Mouse (Mus musculus) naive thymus-derived CD4-positive, alpha-beta T cell, adult 2 months (primary cell): ENCODE results near the gene Ifit1bl2.
A peak's percentile ranks its signal among the peaks of the same experiment; 100 is the strongest.
"Not testable (repeated sequence)": the region's sequence is repeated elsewhere in the genome, so short reads cannot be mapped to it uniquely, and the experiment has no call there.

Experiments
- DNase-seq: peaks from one replicate; pipeline ENCODE4 v3.0.0-alpha.2; 2011; ENCODE audit warnings: low read depth

The Ifit1bl2 gene

DNA sequence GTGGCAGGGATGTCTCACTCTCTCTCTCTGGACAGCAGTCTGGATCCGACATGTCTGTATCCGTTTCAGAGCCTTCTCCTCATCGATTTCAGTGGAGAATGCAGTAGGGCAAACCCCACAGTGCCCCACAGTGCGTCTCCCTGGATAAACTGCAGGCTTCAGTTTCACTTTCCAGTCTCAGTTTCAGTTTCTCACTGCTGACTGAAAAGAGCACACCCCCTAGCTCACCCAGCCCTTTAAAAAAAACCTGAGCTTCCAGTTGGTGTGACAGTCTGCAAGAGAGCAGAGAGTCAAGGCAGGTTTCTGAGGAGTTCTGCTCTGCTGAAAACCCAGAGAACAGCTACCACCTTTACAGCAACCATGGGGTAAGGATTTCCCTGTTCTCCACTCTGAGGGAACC lies at the start of gene Ifit1bl2, which contains the start of gene Ifit1:
Ifit1bl2 (minus strand) TSS at position 121 of the 400 bp plus-strand sequence.
Ifit1 (plus strand) TSS at position 249 of the 400 bp plus-strand sequence.
- DNase-seq: peak; percentile 84

DNA sequence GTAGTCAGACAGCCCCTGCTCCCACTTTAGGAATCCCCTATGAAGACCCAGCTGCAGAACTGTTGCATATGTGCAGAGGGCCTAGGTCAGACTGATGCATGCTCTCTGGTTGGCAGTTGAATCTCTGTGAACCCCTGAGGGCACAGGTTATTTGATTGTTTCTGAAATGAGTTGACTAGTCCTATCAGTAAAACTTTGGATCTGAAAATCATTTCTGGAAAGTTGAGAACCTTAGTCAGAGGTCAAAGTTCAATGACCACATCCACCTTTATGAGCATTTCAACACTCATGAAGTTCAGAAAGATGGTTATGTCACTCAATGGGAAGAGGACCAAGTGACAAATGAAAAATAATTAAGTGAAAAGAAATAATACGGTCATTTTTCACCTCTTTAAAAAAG lies 45.0 kb upstream of the Ifit1bl2 start:
- no peak for DNase-seq

DNA sequence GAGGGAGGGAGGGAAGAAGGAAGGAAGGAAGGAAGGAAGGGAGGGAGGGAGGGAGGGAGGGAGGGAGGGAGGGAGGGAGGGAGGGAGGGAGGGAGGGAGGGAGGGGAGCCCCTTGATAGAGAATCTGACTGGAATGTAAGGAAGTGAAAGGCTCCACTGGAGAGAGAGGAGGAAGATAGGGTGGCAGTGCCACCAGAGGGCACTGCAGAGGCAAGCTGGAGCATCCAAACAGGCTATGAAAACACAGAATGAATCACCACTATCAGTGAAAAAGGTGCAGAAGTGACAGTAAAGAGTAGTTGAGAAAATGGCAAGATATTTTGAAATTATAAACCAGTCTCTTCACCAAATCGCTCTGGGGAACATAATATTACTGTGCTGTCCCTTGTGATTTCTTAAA lies 44.3 kb upstream of the Ifit1bl2 start:
- DNase-seq: peak; percentile 43

DNA sequence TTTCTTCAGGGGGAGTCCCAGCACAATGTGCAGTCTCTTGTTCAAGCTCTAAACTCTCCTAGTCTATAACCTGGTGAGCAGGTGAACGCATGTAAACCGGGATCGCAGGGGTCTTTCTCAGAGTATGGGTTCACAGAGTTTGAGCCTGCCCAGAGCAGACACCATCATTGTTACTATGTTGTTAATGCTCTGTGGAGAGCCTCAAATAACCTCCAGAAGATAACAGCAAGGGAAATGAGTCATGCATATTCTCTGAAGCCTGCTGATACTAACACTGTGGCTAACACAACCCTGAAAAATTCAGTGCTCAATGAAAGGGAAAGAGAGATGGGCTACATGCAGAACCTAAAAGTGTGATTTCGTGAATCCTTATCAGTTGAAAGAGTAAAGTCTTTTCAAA lies 37.9 kb upstream of the Ifit1bl2 start:
- no peak for DNase-seq

GRCm38 (mm10) chr19:34673476-34673875 lies 32.9 kb upstream of the Ifit1bl2 start:
- no peak for DNase-seq

- DNase-seq: peak; percentile 81
Measured at GRCm38 (mm10) chr19:34666127-34666526, 25.6 kb upstream of the Ifit1bl2 start.

GRCm38 (mm10) chr19:34662740-34663139 lies 22.2 kb upstream of the Ifit1bl2 start:
- no peak for DNase-seq

DNA sequence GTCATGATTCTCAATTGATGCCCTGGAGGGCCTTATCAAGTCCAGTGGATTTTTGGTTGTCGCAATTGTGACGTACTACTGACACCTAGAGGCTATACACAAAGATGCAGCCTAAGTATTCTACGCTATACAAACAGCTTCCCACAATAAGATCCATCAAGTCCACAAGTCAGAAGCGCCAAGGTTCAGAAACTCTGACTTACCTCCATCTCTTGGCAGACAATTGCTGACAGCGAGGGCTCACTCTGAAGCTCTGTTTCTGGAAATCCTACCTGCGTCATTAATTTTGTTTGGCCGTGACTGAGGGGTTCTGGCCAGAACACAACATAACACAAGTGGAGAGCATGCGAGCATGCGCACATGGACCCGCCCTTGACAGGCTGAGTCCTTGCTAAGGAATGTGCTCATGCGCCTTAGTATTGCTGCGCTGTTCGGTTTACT lies 21.5 kb upstream of the Ifit1bl2 start:
- peak; percentile 87 for DNase-seq

DNA sequence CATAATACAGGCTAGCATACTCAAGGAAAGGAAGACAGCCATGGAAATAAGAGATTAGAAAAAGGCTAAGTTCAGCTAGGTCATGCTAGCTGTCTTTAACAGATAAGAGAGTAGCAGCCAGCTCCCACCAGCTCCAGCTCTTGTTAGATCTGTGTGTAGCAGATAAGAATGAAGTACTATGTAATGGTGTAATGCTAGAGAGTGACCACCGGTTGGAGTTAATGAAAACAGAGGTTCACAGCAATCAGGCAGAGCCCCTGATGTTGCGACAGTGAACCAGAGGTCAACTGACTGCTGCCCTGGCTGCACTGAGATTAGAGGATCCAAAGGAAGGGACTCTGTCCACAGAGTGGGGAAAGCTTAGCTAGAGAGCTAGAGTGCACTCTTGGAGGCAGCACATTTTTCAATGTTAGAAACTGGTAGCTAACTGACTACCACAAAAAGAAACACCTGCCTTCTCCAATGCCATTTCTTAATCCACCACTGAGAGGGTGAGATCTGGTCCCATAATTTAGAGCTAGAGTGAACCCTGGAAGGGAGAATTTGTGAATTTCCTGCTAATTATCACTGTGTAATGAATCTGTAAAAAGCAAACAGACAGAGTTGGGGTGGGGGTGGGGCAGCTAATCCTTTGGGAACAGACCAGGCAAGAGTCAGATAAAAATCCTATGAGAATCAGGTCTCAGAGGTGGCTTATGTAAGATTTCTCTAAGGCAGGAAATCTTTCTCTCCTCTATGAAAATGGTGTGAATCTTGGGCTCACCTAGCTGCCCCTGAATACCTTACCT lies 16.2 kb upstream of the Ifit1bl2 start:
- no peak for DNase-seq

DNA sequence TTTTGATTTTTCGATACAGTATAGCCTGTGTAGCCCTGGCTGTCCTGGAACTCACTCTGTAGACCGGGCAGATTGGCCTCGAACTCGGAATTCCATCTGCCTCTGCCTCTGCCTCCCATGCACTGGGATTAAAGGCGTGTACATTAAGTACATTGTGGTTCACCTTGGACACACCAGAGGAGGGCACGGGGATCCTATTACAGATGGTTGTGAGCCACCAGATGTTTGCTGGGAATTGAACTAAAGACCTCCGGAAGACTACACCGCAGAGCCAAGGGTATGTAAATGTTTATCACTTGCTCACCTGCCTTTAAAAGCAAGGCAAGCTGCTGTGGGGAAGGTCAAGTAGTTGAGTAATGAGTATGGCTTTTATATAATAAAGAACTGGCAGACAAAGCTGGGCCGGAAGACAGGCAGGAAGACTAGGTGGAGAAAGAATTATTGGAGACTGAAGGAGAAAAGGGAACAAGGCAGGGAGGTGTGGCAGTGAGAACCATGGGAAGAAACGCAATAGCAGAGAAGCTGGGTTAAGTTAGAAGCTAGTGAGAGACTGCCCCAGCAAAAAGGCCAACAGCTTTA lies 14.8 kb upstream of the Ifit1bl2 start:
- no peak for DNase-seq

DNA sequence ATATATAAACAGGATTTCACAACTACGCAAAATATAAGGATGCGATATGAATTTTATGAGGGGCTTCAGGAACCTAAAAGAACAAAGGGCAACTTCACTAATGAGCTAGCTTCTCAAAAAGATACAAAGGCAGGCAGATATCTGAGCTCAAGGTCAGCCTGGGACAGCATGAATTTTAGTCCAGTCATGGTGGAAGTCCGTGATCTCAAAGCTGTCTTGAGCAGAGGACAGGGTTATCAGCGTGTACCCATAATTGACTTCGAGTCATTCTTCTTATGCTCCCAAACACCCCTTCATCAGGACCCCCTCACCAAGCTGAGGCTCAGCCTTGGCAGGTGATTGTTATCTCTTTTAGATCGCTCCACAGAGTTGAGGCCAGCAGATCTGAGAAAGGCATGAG lies 10.5 kb upstream of the Ifit1bl2 start:
- no peak for DNase-seq

DNA sequence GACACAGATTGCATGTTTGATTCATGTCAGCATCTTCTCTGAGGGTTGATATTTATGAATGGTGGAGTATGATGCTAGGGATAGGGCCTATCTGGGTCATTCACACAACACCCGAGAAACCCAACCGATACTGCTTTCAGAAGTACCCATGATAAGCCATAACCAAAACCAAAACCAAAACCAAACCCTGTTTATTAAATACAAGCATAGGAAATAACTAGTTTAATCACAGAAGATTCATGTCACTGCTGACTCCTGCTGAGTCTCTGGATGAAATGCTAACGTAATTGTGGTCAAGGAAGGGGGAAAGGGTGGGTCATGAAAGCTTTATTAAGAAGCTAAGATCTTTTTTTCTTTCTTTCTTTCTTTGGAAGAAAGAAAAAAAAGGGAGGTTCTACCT lies 9.7 kb upstream of the Ifit1bl2 start:
- DNase-seq: no peak

DNA sequence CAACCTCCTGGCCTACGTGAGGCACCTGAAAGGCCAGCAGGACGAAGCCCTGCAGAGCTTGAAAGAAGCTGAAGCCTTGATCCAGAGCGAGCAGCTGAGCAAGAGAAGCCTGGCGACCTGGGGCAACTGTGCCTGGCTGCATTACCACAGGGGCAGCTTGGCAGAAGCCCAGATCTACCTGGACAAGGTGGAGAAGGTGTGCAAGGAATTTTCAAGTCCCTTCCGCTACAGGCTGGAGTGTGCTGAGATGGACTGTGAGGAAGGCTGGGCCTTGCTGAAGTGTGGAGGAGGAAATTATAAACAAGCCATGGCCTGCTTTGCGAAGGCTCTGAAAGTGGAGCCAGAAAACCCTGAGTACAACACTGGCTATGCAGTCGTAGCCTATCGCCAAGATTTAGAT lies 7.1 kb upstream of the Ifit1bl2 start:
- DNase-seq: not testable (repeated sequence)

DNA sequence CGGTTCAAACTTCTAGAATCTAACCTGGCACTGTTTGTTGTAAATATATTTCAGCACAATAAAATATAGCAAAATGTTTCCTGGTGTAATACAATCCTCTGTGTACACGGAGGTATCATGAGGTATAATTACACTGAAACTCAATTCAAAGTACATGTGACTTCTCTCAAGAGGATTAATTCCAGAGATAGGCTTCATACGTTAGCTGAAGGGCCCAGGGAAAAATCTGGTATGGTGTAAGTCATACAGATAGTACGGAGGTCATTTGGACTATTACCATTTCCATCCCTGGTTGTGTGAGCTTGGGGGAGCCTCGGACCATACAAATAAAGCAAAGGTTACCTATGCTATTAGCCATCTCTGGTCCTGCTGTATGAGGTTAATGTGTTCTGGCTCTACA lies 2.1 kb upstream of the Ifit1bl2 start:
- no peak for DNase-seq

- DNase-seq: peak; percentile 82
Measured at GRCm38 (mm10) chr19:34636933-34637557, 3.5 kb downstream of the Ifit1bl2 start.

DNA sequence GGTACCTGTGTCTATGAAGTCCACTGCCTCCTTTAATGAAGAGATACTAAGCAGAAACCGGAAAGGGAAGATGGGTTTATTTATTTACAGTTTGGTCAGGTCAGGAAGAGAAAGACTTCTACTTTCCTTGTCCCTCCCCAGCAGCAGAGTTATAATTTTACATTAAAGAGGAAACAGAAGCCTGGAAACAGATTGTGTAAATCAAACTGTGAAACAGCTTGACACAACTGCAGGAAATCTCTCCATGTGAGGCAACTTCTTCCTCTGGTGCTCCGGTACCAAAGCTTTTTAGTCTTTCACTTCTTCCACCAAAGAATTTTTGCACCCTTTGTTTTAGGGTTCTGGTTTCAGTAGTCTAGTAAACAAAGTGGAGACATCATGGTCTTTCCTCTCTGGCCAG lies 7.1 kb downstream of the Ifit1bl2 start:
- DNase-seq: no peak

- no peak for DNase-seq
Measured at GRCm38 (mm10) chr19:34631487-34631886, 9.1 kb downstream of the Ifit1bl2 start.

GRCm38 (mm10) chr19:34627496-34627895 lies 13.0 kb downstream of the Ifit1bl2 start:
- no peak for DNase-seq

- DNase-seq: no peak
Measured at GRCm38 (mm10) chr19:34624663-34625062, 15.9 kb downstream of the Ifit1bl2 start.

DNA sequence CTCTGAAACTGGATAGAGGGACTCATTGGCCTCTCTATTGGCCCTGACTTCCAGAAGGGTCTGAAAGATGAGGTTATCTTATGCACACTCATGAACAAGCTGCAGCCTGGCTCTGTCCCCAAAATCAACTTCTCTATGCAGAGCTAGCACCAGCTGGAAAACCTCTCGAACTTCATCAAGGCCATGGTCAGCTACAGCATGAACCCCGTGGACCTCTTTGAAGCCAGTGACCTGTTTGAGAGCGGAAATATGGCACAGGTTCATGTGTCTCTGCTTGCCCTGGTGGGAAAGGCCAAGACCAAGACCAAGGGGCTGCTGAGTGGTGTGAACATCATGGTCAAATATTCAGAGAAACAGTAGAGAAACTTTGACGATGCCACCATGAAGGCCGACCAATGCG lies 16.8 kb downstream of the Ifit1bl2 start:
- no peak for DNase-seq

DNA sequence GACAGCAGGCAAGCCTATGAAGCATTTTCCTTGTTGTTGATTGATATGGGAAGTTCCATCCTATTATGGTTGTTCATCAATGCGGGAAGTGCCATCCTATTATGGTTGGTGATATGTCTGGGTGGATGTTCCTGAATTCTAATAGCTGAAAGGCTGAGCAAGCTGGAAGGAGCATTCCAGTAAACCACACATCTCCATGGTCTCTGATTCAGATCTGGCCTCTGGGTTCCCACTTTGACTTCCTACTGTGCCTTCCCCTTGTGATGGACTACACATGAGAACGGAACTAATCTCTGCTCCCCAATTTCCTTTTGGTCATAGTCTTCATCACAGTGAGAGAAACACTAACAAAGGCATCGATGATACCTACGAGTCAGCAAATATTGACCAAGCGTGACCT lies 19.7 kb downstream of the Ifit1bl2 start:
- DNase-seq: no peak

GRCm38 (mm10) chr19:34612243-34613001 lies 28.1 kb downstream of the Ifit1bl2 start:
- DNase-seq: not testable (repeated sequence)
